Mouse (Mus musculus) forebrain, embryonic 14.5 days (tissue): ENCODE results near the gene Gstt1. TPM values are rescaled to one million over a fixed set of nuclear protein-coding genes. Genes with fewer than 3 reads are reported as not detected.
A peak's percentile ranks its signal among the peaks of the same experiment; 100 is the strongest.

Source experiments
- ATAC-seq: fragments of 200-750 bp; cut with Nextera tagmentation; 2 replicates; pipeline ENCODE4 v1.8.0; 2017; ENCODE audit warnings: mild to moderate bottlenecking, moderate library complexity
- DNase-seq: peaks from one replicate; pipeline ENCODE4 v3.0.0-alpha.2; 2015; ENCODE audit warnings: low spot score
- H3K27ac ChIP-seq: fragments of 300-500 bp; sonication (generic); 2 replicates; pipeline ENCODE4 v1.5.1; 2014; ENCODE audit warnings: low read depth, mild to moderate bottlenecking, control low read depth, low read length, moderate library complexity
- H3K27me3 ChIP-seq: fragments of 300-500 bp; sonication (generic); replicated peaks from 2 replicates; pipeline ENCODE4 v1.6.1; 2014; ENCODE audit warnings: low read length, control low read depth, mixed read lengths; ENCODE audit not compliant: control insufficient read depth, insufficient read depth
- H3K36me3 ChIP-seq: fragments of 300-500 bp; sonication (generic); 2 replicates; pipeline ENCODE4 v1.6.1; 2014; ENCODE audit warnings: low read length, control low read depth; ENCODE audit not compliant: control insufficient read depth, insufficient read depth
- H3K4me1 ChIP-seq: fragments of 300-500 bp; sonication (generic); 2 replicates; pipeline ENCODE4 v1.6.1; 2014; ENCODE audit warnings: antibody characterized with exemption, low read length, control low read depth; ENCODE audit not compliant: control insufficient read depth, insufficient read depth
- H3K4me2 ChIP-seq: fragments of 300-500 bp; sonication (generic); 2 replicates; pipeline ENCODE4 v1.6.1; 2014; ENCODE audit warnings: mild to moderate bottlenecking, control low read depth, low read length
- H3K4me3 ChIP-seq: fragments of 300-500 bp; sonication (generic); 2 replicates; pipeline ENCODE4 v1.5.1; 2014; ENCODE audit warnings: low read depth, low read length, control low read depth
- H3K9ac ChIP-seq: fragments of 300-500 bp; sonication (generic); 2 replicates; pipeline ENCODE4 v1.6.1; 2014; ENCODE audit warnings: mild to moderate bottlenecking, low read length, control low read depth, moderate library complexity
- H3K9me3 ChIP-seq: fragments of 300-500 bp; sonication (generic); replicated peaks from 2 replicates; pipeline ENCODE4 v1.6.1; 2016; ENCODE audit warnings: low read length, control low read depth, mixed read lengths; ENCODE audit not compliant: control insufficient read depth
- WGBS: fragments of 180-500 bp; shearing (Covaris S2); extraction: QIAGEN DNeasy Blood & Tissue Kit; methylation state at CpG from one replicate; pipeline ENCODE4 v1.1.7; 2014; 5-methylcytosine and 5-hydroxymethylcytosine counted together
- polyA plus RNA-seq: library from polyadenylated mRNA; unstranded; fragments of >200 nt; fragmentation: Nextera tagmentation; extraction: Ambion mirVana; gene quantifications from 2 replicates; pipeline ENCODE4 v1.2.1, GENCODE M21; 2014

The Gstt1 gene
- polyA plus RNA-seq, 1 experiment from 2014 or later, result 11.5 TPM

DNA sequence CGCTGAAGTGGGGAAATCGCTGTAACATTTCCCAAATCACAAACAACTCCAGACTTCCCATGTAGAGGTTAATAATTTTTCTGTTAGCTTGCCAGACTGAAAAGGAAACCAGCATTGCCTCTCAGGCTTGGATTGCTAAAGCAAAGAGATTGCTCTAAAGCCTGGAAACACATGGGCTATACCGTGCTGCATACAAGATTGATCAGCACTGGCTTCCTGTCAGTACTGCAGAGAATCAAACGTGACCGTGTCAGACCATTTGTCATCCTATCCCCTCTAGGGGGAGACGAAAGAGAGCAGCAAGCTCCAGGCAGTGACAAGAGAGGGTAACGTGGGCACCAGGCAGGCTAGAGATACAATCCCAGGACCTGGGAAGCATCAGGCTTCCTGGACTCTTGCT lies 7.6 kb downstream of the Gstt1 start:
- Histone ChIP-seq H3K9ac (no peak overlapping the region), H3K4me2 (no peak overlapping the region), H3K4me1 (no peaks in the 10 kb centered on the region; the same call in 1 of the 2 replicates), H3K4me3 (no peak overlapping the region), H3K36me3 (no peaks in the 10 kb centered on the region), H3K9me3 (no peaks in the 10 kb centered on the region), H3K27ac (no peak overlapping the region), H3K27me3 (no peaks in the 10 kb centered on the region)
- DNase-seq, result no peak
- ATAC-seq, result no peak
- WGBS, result 29% methylated on average over 7 of the region's 7 CpGs

DNA sequence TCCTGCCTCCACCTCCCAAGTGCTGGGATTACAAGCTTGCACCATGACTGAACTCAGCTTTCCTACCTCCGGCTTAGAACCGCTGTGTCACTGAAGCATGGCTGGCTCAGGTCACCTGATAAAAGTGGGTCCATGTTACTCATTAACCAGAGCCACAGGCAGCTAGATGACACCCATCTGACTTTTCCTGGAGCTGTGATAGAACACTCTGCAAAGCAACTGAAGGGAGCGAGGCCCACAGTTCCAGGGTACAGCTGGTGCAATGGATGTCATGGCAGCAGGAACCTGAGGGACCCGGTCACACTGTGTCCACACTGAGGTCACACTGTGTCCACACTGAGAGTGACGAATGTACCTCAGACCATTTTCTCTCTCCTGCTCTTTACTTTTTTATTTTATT lies 8.5 kb downstream of the Gstt1 start:
- 94% methylated on average over 5 of the region's 5 CpGs for WGBS
- no peak overlapping the region for H3K9ac ChIP-seq
- H3K4me3 ChIP-seq, result no peak overlapping the region
- ATAC-seq, result no peak
- H3K9me3 ChIP-seq, result no peaks in the 10 kb centered on the region
- H3K4me1 ChIP-seq, result no peaks in the 10 kb centered on the region; the same call in 1 of the 2 replicates
- no peak overlapping the region for H3K27ac ChIP-seq
- DNase-seq, result no peak
- H3K4me2 ChIP-seq, result no peak overlapping the region
- H3K36me3 ChIP-seq, result no peaks in the 10 kb centered on the region
- H3K27me3 ChIP-seq, result no peaks in the 10 kb centered on the region

DNA sequence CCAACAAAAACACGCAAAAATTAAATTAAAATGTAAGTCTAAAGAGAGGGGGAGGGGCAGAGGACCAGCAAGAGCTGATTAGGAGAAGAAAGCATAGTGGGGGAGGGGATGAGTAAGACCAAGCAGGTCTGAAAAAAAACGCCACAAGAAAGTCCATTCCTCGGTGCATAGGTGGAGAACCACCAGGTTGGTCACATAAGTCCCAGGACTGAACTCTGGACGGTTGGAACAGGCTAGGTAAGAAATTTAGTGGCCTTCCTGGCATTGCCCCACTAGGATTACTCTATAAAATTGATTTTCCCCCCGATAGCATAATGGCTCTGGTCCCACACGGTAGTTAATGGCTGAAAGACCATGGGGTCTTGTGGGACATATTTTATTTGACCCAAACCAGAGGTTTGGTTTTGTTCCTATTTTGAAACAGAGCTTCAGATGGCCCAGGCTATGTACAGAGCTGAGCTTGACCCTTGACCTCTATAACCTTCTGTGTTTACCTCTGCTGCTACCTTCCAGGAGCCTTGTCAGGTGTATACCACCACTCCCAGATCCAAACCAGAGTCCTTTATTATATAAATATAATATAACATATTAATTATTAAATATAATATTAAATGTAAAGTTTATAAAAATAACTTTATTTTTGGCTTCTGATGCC lies 9.2 kb downstream of the Gstt1 start:
- Histone ChIP-seq H3K9ac (no peak overlapping the region), H3K4me2 (no peak overlapping the region), H3K4me3 (no peak overlapping the region), H3K9me3 (no peaks in the 10 kb centered on the region), H3K36me3 (no peaks in the 10 kb centered on the region), H3K27me3 (no peaks in the 10 kb centered on the region), H3K4me1 (no peaks in the 10 kb centered on the region), H3K27ac (no peak overlapping the region)
- WGBS, result 79% methylated on average over 6 of the region's 6 CpGs
- DNase-seq (no peak), ATAC-seq (no peak)

DNA sequence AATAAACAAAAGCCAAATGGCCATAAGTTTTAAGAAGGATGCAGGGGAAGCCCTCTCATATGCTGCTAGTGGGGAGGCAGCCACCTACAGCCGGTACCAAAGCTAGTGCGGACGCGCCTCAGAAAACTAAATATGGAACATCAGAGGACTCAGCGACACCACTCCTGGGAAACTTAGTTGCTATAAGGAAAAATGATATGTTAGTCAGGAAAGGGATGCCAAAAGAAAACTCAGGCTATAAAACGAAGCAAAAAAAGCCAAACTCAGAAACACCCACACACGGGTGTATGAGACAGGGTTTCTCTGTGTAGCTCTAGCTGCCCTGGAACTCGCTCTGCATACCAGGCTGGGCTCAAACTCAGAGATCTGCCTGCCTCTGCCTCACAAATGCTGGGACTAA lies 10.1 kb downstream of the Gstt1 start:
- Histone ChIP-seq H3K4me2 (no peak overlapping the region), H3K4me1 (no peaks in the 10 kb centered on the region), H3K4me3 (no peak overlapping the region), H3K27ac (no peak overlapping the region), H3K27me3 (no peaks in the 10 kb centered on the region), H3K36me3 (no peaks in the 10 kb centered on the region), H3K9me3 (no peaks in the 10 kb centered on the region), H3K9ac (no peak overlapping the region)
- 94% methylated on average over 8 of the region's 8 CpGs for WGBS
- DNase-seq (no peak), ATAC-seq (no peak)

DNA sequence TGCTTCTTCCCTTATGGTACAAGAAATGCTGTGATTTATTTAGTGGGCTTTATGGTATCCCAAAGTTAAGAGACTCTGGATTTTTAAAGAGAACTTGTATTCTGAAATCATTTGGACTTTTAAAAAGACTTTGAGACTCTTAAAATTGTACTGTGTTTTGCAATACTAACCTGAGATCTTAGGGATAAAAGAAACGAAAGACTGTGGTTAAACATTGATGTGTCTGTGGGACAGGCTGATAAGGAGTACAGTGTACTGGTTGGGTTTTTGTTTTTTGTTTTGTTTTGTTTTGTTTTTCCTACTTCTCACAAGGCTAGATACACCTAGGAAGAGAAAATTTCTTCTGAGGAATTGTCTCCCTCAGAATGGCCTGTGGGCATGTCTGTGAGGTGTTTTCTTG lies 12.9 kb downstream of the Gstt1 start:
- 66% methylated on average over 1 of the region's 1 CpGs for WGBS
- Histone ChIP-seq H3K27ac (no peak overlapping the region), H3K4me1 (peaks cover 9% of the 10 kb centered on the region; the same call in 1 of the 2 replicates), H3K36me3 (no peaks in the 10 kb centered on the region), H3K27me3 (0 out of 2 replicates have a peak, but pooled peaks cover 5% of the 10 kb centered on the region), H3K9ac (no peak overlapping the region), H3K4me2 (no peak overlapping the region), H3K4me3 (no peak overlapping the region), H3K9me3 (no peaks in the 10 kb centered on the region)
- ATAC-seq (no peak), DNase-seq (no peak)

DNA sequence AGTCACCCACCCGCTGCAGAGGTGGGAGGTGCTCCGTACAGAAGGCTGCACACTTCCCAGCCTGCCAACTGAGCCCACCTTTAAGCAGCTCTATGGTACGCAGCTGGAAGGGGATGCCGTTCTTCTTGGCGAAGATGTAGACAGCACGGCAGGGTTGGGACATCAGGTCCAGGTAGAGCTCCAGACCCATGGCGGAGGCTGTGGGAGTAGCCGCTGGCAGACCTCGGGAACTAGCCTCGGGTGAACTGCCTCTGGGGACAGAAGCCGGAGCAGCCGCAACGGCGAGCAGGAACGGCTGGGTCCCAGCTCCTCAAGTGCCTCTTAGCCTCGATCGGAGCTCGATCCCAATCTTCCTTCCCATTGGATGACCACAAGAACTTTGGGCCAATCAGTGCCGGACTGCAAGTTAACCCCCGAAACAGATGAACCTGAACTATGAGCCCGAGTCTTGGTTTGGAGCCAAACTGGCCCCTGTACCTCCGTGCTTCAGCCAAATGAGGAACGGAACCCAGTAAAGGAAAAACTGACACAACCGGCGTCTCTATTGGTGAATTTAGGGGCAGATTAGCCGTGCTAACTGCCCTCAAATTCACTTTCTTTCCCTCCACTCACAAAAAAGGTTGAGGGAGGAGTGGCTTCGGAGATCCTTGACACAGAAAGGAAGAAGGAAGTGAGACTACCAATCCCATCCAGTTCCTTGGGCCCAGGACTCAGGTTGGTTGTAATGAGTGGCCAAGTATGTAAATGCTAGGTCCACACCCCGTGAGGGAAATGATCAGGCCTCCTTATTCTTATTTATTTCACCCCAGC lies 17.4 kb downstream of the Gstt1 start, which contains the start of the genes Gm20441 and Gstt3:
Gene Gm20441, minus strand, starts transcription at position 186 of the 810 bp plus-strand sequence.
Gene Gstt3, minus strand, starts transcription at position 646 of the 810 bp plus-strand sequence.
- H3K4me1 ChIP-seq, result peaks cover 9% of the 10 kb centered on the region; the same call in 1 of the 2 replicates
- H3K9me3 ChIP-seq, result no peaks in the 10 kb centered on the region
- ATAC-seq (peak; percentile 63), DNase-seq (peak; percentile 45)
- peak within 1 kb of the TSS; percentile 26 for H3K4me3 ChIP-seq
- no peak within 1 kb of the TSS for H3K27ac ChIP-seq
- H3K4me2 ChIP-seq, result peak within 1 kb of the TSS; percentile 56
- H3K27me3 ChIP-seq, result peaks cover 10% of the 10 kb centered on the region; the same call in 1 of the 2 replicates
- WGBS, result under 1% methylated on average over 28 of the region's 28 CpGs
- H3K36me3 ChIP-seq, result no peaks in the 10 kb centered on the region
- H3K9ac ChIP-seq, result peak within 1 kb of the TSS; percentile 58

DNA sequence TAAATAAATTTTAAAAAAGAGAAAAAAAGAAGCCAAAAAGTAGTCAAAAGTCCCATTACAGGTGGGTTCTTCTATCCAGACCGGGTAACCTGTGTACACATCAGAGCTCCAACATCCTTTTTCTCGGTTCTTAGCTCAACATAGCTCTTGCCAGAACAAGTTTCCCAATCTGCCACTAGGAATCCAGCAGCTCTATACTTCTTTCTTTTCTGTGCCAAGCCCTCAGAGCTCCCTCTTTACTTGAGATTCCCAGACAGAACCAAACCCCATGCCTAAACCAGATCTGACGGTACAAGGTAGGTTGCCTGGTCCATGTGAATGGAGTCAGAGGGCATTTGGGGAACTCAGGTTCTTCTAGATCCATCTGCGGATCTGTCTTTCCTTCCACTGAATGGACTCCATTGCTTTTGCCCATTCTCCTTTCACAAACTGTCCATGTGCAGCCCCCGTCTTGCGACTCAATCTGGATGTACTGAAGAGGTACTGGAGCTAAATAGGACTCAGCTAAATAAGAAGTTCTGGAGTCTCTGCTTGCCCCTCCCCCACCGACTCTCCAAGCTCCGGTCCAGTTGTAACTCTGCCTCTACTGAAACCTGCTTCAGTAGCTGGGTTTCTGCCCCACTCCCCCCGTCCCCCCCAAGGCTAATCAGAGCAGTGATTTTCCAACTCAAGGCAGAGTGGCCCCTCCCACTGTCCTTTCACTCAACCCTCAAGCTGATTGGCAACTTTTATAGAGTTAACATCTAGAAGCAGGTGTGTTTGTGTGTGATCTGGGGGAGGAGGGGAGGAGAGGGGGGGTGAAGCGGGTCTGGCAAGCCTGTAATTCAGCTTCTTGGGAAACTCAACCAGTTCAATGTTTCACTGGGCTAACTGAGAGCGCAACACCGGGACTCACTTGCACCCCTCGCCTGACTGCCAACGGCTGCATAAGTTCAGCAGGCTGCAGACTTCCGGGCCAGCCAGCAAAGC lies 18.9 kb downstream of the Gstt1 start:
- no peak for ATAC-seq
- no peak for DNase-seq
- Histone ChIP-seq H3K4me3 (no peak overlapping the region), H3K27ac (no peak overlapping the region), H3K36me3 (no peaks in the 10 kb centered on the region), H3K9ac (no peak overlapping the region), H3K4me2 (no peak overlapping the region), H3K27me3 (peaks cover 10% of the 10 kb centered on the region; the same call in 1 of the 2 replicates), H3K4me1 (peaks cover 9% of the 10 kb centered on the region; the same call in 1 of the 2 replicates), H3K9me3 (no peaks in the 10 kb centered on the region)
- 36% methylated on average over 15 of the region's 15 CpGs for WGBS

DNA sequence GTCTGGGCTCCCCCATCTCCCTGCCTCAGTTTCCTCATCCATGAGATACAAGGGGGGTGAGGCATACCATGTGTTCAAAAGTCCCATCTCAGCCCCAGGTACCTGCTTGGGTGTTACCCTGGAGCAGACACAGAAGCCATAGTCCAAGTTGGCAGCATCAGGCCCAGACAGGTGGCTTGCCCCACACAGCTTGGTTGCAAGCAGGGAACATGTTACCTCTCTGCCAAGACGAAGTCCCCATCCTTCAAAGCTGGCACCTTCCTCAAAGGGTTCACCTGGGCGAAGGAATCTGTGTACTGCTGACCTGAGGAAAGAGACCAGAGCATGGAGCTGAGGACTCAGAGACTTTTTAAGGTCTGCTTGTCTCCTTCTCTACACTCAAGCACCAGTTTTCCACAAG lies 20.5 kb downstream of the Gstt1 start:
- H3K4me3 ChIP-seq, result no peak overlapping the region
- H3K4me2 ChIP-seq, result no peak overlapping the region
- no peak overlapping the region for H3K9ac ChIP-seq
- no peak overlapping the region for H3K27ac ChIP-seq
- peaks cover 9% of the 10 kb centered on the region; the same call in 1 of the 2 replicates for H3K4me1 ChIP-seq
- ATAC-seq (no peak), DNase-seq (no peak)
- no peaks in the 10 kb centered on the region for H3K9me3 ChIP-seq
- 79% methylated on average over 2 of the region's 2 CpGs for WGBS
- no peaks in the 10 kb centered on the region for H3K36me3 ChIP-seq
- peaks cover 10% of the 10 kb centered on the region; the same call in 1 of the 2 replicates for H3K27me3 ChIP-seq
